Mouse (Mus musculus): ENCODE measurements at regions not wholly inside any gene's neighbourhood (a gene's known extent, or its start where the extent isn't known, plus 50 kb on each side); places are given as distances from the start of the nearest gene placed in this dataset.

DNA sequence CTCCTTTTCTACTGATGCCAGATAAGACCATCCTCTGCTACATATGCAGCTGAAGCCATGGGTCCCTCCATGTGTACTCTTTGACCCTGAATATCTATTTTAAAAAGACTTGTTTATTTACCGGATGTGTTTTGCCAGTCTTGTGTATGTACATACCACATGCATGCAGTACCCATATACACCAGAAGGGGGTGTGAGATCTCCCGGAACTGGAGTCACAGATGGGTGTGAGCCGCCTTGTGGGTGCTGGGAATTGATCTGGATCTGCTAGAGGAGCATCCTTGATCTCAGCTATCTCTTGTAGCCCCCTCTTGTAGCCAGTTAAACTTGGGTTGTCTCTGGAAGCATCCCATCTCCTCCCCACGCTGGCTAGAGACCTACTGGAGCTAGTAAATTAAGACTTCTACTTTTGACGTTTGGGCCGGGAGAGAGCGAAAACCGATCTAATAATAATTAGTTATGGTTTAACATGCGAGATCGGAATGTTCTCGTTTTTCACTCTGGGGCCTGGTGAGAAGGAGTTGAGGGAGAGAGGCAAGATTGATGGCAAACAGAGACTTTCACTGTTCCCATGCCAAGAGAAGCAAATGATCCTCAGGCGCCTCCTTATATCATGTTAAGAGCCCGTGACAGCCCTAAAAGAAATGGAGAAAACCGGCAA lies 77.6 kb downstream of the Gas1 start:
- DNase-seq: no peak
- 67% methylated on average over 14 of the region's 14 CpGs for WGBS
- TF ChIP-seq CTCF (IDR thresholded peaks at IDR 0.05; ENCODE audit: insufficient read depth, low read length) (0 out of 2 replicates have a peak, but pooled peaks have one; percentile 10), POLR2A (IDR thresholded peaks at IDR 0.05; ENCODE audit: borderline replicate concordance, extremely low read depth, low read depth, low read length) (no peak)
- Histone ChIP-seq H3K4me3 (replicated peaks; ENCODE audit: extremely low read depth, low read depth, low read length) (no peak overlapping the region), H3K4me1 (ENCODE audit: control insufficient read depth, insufficient read depth, low read length) (no peaks in the 10 kb centered on the region)

DNA sequence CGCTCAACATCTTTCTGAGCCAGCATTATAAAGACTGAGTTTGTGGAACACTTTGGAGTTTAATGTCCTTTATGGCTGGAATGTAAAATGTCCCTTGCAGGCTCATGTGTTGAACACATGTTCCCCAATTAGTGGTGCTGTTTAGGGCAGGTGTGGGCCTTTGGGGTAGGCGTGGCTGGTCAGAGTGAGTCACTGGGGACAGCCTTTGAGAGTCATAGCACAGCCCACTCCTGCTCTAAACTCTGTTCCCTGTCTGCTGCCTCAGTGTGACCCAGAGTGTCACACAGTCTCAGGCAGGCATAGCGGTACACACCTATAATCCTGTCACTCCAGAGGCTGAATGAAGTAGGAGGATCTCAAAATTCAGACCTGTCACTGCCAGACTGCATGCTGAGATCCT lies 78.8 kb downstream of the Gas1 start:
- 85% methylated on average over 3 of the region's 3 CpGs for WGBS
- Histone ChIP-seq H3K4me3 (replicated peaks; ENCODE audit: extremely low read depth, low read depth, low read length) (no peak overlapping the region), H3K4me1 (ENCODE audit: control insufficient read depth, insufficient read depth, low read length) (no peaks in the 10 kb centered on the region; the same call in 1 of the 2 replicates)
- DNase-seq: no peak
- no peak for TF ChIP-seq CTCF (IDR thresholded peaks at IDR 0.05; ENCODE audit: insufficient read depth, low read length)
- no peak for TF ChIP-seq POLR2A (IDR thresholded peaks at IDR 0.05; ENCODE audit: borderline replicate concordance, extremely low read depth, low read depth, low read length)

DNA sequence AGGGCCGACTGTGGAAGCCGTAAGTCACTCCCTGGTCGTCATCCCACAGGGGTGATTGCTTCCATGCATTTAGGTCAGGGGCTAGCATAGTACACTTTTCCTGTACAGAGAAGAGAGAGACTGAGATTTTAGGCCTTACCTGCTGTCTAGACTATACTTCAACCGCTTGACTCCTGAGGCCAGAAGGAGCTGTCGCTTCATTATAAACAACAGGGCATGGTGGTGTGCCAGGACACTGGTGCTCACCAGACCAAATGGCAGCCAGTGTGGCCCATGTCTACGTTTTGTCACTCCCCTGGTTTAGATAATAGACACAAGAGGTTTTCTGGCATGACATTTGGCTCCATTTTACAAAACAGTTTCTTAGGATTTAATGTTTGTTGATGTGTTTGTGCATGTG lies 79.4 kb downstream of the Gas1 start:
- H3K4me3 ChIP-seq (replicated peaks; ENCODE audit: extremely low read depth, low read depth, low read length): no peak overlapping the region
- 70% methylated on average over 6 of the region's 6 CpGs for WGBS
- no peak for DNase-seq
- TF ChIP-seq CTCF (IDR thresholded peaks at IDR 0.05; ENCODE audit: insufficient read depth, low read length) (no peak), POLR2A (IDR thresholded peaks at IDR 0.05; ENCODE audit: borderline replicate concordance, extremely low read depth, low read depth, low read length) (no peak)
- no peaks in the 10 kb centered on the region; the same call in 1 of the 2 replicates for H3K4me1 ChIP-seq (ENCODE audit: control insufficient read depth, insufficient read depth, low read length)

DNA sequence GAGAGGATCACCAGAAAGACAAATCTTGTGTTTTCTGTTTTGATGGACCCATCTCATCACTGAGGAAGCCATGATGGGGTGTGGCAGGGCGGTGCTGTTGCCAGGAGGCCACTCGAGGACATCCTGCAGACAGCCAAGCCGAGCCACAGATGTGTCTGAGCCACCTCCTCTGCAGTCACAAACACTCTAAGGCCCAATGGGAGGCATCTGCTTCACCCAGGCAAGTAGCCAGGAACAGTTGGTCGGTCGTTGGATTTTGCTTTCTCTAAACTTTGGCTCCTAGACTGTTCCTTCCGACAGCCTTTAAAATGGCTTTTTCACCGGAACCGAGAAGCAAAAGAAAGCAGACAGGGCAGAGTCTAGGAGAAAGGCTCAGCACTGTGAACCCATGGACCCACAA lies 90.5 kb downstream of the Gas1 start:
- no peak for DNase-seq
- 71% methylated on average over 8 of the region's 8 CpGs for WGBS
- no peak for TF ChIP-seq POLR2A (IDR thresholded peaks at IDR 0.05; ENCODE audit: borderline replicate concordance, extremely low read depth, low read depth, low read length)
- no peaks in the 10 kb centered on the region for H3K4me1 ChIP-seq (ENCODE audit: control insufficient read depth, insufficient read depth, low read length)
- no peak overlapping the region for H3K4me3 ChIP-seq (replicated peaks; ENCODE audit: extremely low read depth, low read depth, low read length)

DNA sequence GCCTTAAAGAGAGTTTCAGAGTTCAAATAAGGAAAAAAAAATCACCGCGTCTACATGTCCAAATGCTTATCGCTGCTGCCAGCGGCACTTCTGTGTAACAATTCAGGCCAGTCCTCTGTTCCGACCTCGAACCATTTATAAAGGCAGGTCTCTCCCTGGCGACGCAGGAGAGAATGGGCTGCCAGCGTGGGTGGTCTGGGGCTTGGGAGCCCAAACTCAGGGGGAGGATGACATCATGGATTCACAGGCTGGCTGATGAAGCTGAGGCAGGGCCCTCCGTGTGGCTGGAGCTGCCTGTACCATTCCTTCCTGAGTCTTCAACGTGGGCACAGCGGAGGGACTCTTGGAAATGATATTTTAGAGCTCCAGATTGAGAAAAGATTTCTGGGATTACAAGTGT lies 92.2 kb downstream of the Gas1 start:
- 30% methylated on average over 12 of the region's 12 CpGs for WGBS
- TF ChIP-seq POLR2A (IDR thresholded peaks at IDR 0.05; ENCODE audit: borderline replicate concordance, extremely low read depth, low read depth, low read length) (no peak), CTCF (IDR thresholded peaks at IDR 0.05; ENCODE audit: insufficient read depth, low read length) (no peak)
- DNase-seq: no peak
- Histone ChIP-seq H3K4me3 (replicated peaks; ENCODE audit: extremely low read depth, low read depth, low read length) (no peak overlapping the region), H3K4me1 (ENCODE audit: control insufficient read depth, insufficient read depth, low read length) (0 out of 2 replicates have a peak, but pooled peaks cover 2% of the 10 kb centered on the region)

DNA sequence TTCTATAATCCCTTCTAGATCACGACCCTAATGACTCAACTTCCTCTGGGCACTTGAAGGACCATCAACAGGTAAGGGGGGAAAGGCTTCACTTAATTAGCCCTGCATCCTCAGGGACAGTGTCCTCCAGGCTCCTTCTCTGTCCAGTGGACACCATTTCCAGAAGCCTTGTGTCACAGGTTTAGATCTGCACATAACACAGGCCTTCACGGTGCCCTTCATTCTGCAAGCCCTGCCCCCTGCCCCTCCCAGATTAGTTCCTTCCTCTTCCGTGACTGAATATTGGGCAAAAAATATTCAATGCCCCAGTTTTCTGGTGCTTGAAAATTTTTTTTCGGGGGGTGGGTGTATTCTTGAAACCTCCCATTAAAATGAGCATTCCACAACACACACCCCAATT lies 92.9 kb downstream of the Gas1 start:
- H3K4me1 ChIP-seq (ENCODE audit: control insufficient read depth, insufficient read depth, low read length): 0 out of 2 replicates have a peak, but pooled peaks cover 2% of the 10 kb centered on the region
- no peak for DNase-seq
- H3K4me3 ChIP-seq (replicated peaks; ENCODE audit: extremely low read depth, low read depth, low read length): no peak overlapping the region
- TF ChIP-seq POLR2A (IDR thresholded peaks at IDR 0.05; ENCODE audit: borderline replicate concordance, extremely low read depth, low read depth, low read length) (no peak), CTCF (IDR thresholded peaks at IDR 0.05; ENCODE audit: insufficient read depth, low read length) (no peak)
- WGBS: 52% methylated on average over 4 of the region's 4 CpGs

DNA sequence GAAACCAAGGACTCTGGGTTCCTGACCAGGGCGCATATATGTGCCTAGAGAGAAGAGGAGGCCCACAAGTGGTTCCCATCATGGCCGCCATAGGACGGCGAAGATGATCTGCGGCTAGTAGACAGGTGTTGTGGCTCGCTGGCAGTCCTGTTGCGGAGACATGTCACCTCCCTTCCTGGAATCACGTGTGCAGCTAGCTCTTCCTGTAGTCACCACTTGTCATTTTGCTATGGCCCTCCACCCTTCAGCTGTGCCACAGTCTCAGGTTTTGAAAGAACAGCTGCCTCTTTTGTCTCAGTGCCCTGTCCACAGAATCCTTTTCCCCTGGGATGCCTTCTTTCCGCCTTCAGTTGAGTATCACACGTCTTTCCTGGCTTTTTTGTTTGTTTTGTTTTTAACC lies 97.1 kb downstream of the Gas1 start:
- TF ChIP-seq CTCF (IDR thresholded peaks at IDR 0.05; ENCODE audit: insufficient read depth, low read length) (no peak), POLR2A (IDR thresholded peaks at IDR 0.05; ENCODE audit: borderline replicate concordance, extremely low read depth, low read depth, low read length) (no peak)
- H3K4me1 ChIP-seq (ENCODE audit: control insufficient read depth, insufficient read depth, low read length): 0 out of 2 replicates have a peak, but pooled peaks cover 2% of the 10 kb centered on the region
- no peak overlapping the region for H3K4me3 ChIP-seq (replicated peaks; ENCODE audit: extremely low read depth, low read depth, low read length)
- 77% methylated on average over 10 of the region's 10 CpGs for WGBS
- no peak for DNase-seq

DNA sequence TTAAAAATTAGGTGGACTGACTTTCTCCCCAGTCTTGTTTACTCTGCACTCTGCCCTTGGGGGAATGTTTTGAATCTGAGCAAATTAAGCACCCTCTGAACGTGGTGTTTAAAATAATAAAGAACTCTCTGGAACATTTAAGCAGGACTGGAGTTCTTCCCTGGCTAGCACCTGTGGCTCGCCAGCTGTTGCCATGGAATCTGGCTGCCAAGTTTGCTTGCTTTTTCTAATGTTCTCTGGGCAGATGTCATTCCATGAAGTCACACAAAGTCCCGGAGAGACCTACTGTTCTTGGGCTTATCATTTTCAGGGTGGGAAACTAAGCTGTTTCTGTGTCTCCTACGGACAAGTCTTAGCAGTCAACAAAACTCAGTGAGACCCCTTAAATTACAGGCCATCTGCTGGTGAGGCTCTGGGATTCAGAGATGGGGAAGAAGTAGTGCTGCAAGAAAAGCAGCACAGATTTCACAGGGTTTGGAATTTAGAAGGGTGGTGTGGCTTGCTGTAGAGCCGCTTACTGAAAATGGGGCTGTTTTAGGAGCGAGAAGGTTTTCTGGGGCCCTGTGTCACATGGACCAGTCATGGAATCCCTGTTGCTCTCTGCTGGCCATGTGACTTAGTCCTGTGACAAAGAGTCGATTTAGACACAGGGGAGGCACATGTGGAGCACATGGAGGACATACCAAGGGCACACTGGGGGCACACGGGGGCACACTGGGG lies 98.7 kb downstream of the Gas1 start:
- DNase-seq: no peak
- H3K4me3 ChIP-seq (replicated peaks; ENCODE audit: extremely low read depth, low read depth, low read length): no peak overlapping the region
- TF ChIP-seq POLR2A (IDR thresholded peaks at IDR 0.05; ENCODE audit: borderline replicate concordance, extremely low read depth, low read depth, low read length): no peak
- no peak for TF ChIP-seq CTCF (IDR thresholded peaks at IDR 0.05; ENCODE audit: insufficient read depth, low read length)
- 66% methylated on average over 8 of the region's 8 CpGs for WGBS
- 0 out of 2 replicates have a peak, but pooled peaks cover 2% of the 10 kb centered on the region for H3K4me1 ChIP-seq (ENCODE audit: control insufficient read depth, insufficient read depth, low read length)

DNA sequence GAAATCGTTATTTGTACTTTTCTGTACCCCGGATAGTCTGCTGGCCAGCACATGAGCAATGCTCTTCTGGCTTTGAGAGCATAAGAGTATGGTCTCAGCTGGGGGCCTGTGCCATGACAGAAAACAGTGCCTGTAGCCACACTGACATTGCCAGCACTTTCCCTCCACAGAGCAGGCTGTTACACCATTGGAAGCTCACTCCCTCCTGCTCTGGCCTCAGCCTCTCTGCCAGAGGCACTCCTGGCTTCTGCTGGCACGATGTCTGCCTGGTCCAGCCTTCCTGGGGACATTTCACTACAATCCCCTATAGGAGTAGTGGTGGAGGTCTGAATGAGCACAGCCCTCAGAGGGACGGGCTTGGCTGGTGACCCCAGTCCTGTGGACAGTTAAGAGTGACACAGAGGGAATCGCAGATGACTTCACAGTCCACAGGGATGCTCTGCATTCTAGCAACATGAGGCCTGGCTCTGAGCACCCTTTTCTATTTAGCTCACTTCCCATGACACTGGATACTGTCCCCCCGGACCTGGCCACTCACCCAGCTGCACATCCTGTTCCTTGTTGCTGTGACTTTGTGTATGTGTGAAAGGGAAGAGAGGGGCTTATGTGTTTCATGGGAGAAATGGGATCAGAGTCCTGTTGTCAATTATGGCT lies 100.9 kb downstream of the Gas1 start:
- no peak for DNase-seq
- Histone ChIP-seq H3K4me3 (replicated peaks; ENCODE audit: extremely low read depth, low read depth, low read length) (no peak overlapping the region), H3K4me1 (ENCODE audit: control insufficient read depth, insufficient read depth, low read length) (0 out of 2 replicates have a peak, but pooled peaks cover 2% of the 10 kb centered on the region)
- 59% methylated on average over 6 of the region's 6 CpGs for WGBS
- TF ChIP-seq POLR2A (IDR thresholded peaks at IDR 0.05; ENCODE audit: borderline replicate concordance, extremely low read depth, low read depth, low read length): no peak
- TF ChIP-seq CTCF (IDR thresholded peaks at IDR 0.05; ENCODE audit: insufficient read depth, low read length): no peak
